Mouse (Mus musculus): ENCODE data around the gene Ces2e.

DNA sequence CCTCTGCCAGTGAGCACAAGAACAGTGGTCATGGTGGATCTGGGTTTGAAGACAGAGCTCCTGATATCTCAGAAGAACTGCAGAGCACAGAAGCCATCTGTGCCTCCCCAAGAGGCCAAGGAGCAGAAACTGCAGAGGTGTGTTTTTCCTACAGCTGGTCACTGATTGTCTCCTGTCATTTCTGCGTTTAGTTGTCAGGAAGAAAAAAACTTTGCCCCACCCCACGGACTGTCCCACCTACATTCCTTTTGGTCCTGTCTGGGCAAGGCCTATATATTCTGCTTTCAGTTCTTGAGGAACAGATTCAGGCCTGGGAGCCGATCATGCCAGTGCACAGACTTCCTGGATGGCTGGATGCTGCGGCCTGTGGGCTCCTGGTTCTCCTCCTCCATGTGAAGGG, 21.0 kb downstream of the Ces2e start, which contains the start of gene Ces2f:
- TF ChIP-seq GATA1 (IDR thresholded peaks at IDR 0.05; ENCODE audit: borderline replicate concordance, low read length): no peak
- TF ChIP-seq FLI1 (IDR thresholded peaks at IDR 0.05; ENCODE audit: low read length): no peak

Data from megakaryocyte, embryonic 14.5 days (primary cell).